Mouse (Mus musculus) MEL (cell line): ENCODE data around the gene Zfp654. TPM values are rescaled to one million over a fixed set of nuclear protein-coding genes. Genes with fewer than 3 reads are reported as not detected.

Source experiments
- DNase-seq: peaks from one replicate; pipeline ENCODE4 v3.0.0; 2011; ENCODE audit warnings: low read depth, low spot score
- H3K27ac ChIP-seq: 2 replicates; pipeline ENCODE4 v1.5.1; 2012; ENCODE audit warnings: low read depth, mild to moderate bottlenecking, control low read depth, low read length, moderate library complexity; ENCODE audit not compliant: control insufficient read depth
- H3K27me3 ChIP-seq, 2 experiments: fragments of 150-350 bp in 1 of 2; sonication (generic) in 1 of 2; 2 replicates each; pipeline ENCODE4 v1.6.1; 2012; ENCODE audit warnings: low read length in 2 of 2, mild to moderate bottlenecking in 2 of 2, improper control_type of control experiment in 1 of 2, moderate library complexity in 1 of 2; ENCODE audit not compliant: insufficient read depth in 2 of 2, control insufficient read depth in 1 of 2
- H3K36me3 ChIP-seq, 2 experiments: 2 replicates each; pipeline ENCODE4 v1.6.1; 2012 to 2014; ENCODE audit warnings: low read length in 2 of 2, improper control_type of control experiment in 1 of 2, inconsistent platforms in 1 of 2, mild to moderate bottlenecking in 1 of 2; ENCODE audit not compliant: insufficient read depth in 2 of 2, control insufficient read depth in 1 of 2
- H3K4me1 ChIP-seq, 2 experiments: fragments of 150-350 bp in 1 of 2; sonication (generic) in 1 of 2; 2 replicates each; pipeline ENCODE4 v1.6.1; 2012; ENCODE audit warnings: low read length in 2 of 2, improper control_type of control experiment in 1 of 2, mild to moderate bottlenecking in 1 of 2; ENCODE audit not compliant: insufficient read depth in 2 of 2, control insufficient read depth in 1 of 2
- H3K4me3 ChIP-seq, 2 experiments: fragments of 150-350 bp in 1 of 2; sonication (generic) in 1 of 2; 2 replicates each; pipeline ENCODE4 v1.5.1; 2012; ENCODE audit warnings: low read depth in 2 of 2, low read length in 2 of 2, mild to moderate bottlenecking in 2 of 2, moderate library complexity in 2 of 2, control low read depth in 1 of 2, improper control_type of control experiment in 1 of 2; ENCODE audit not compliant: control insufficient read depth in 1 of 2, insufficient read depth in 1 of 2
- H3K79me2 ChIP-seq: 2 replicates; pipeline ENCODE4 v1.6.1; 2012; ENCODE audit warnings: mild to moderate bottlenecking, low read length, moderate library complexity; ENCODE audit not compliant: control insufficient read depth, poor library complexity, insufficient read depth
- H3K9ac ChIP-seq: 2 replicates; pipeline ENCODE4 v1.6.1; 2012; ENCODE audit warnings: low read depth, mild to moderate bottlenecking, control low read depth, low read length, moderate library complexity; ENCODE audit not compliant: control insufficient read depth, poor library complexity, severe bottlenecking
- H3K9me3 ChIP-seq: fragments of 150-350 bp; sonication (generic); replicated peaks from 2 replicates; pipeline ENCODE4 v1.6.1; 2012; ENCODE audit warnings: mild to moderate bottlenecking, low read length, improper control_type of control experiment, moderate library complexity; ENCODE audit not compliant: insufficient read depth
- CHD1 ChIP-seq: IDR thresholded peaks from 2 replicates; pipeline ENCODE4 v1.6.1; 2012; ENCODE audit warnings: low read depth, mild to moderate bottlenecking, inconsistent platforms, low read length, improper control_type of control experiment
- CTCF ChIP-seq, 3 experiments: IDR thresholded peaks in 2 of 3; conservative IDR thresholded peaks in 1 of 3; 2 replicates each; pipeline ENCODE4 v1.5.1; 2011 to 2012; ENCODE audit warnings: low read length in 3 of 3, low read depth in 2 of 3, mild to moderate bottlenecking in 2 of 3, improper control_type of control experiment in 1 of 3, inconsistent platforms in 1 of 3, mixed read lengths in 1 of 3, moderate library complexity in 1 of 3; ENCODE audit not compliant: control insufficient read depth in 1 of 3, insufficient read depth in 1 of 3, poor library complexity in 1 of 3, severe bottlenecking in 1 of 3
- E2F4 ChIP-seq: IDR thresholded peaks from 2 replicates; pipeline ENCODE4 v1.6.1; 2011; ENCODE audit warnings: low read depth, low read length, improper control_type of control experiment, borderline replicate concordance
- ELF1 ChIP-seq: IDR thresholded peaks from 2 replicates; pipeline ENCODE4 v1.6.1; 2014; ENCODE audit warnings: low read depth, mild to moderate bottlenecking, inconsistent platforms, low read length, improper control_type of control experiment, moderate library complexity
- ETS1 ChIP-seq: IDR thresholded peaks from 2 replicates; pipeline ENCODE4 v1.6.1; 2012; ENCODE audit warnings: low read depth, mild to moderate bottlenecking, inconsistent platforms, low read length, improper control_type of control experiment, moderate library complexity
- GABPA ChIP-seq: IDR thresholded peaks from 2 replicates; pipeline ENCODE4 v1.6.1; 2012; ENCODE audit warnings: low read depth, mild to moderate bottlenecking, inconsistent platforms, low read length, improper control_type of control experiment, moderate library complexity
- GATA1 ChIP-seq: IDR thresholded peaks from 2 replicates; pipeline ENCODE4 v1.6.1; 2011; ENCODE audit warnings: low read depth, low read length, improper control_type of control experiment
- KAT2A ChIP-seq: conservative IDR thresholded peaks from 2 replicates; pipeline ENCODE4 v1.6.1; 2012; ENCODE audit warnings: low read depth, low read length, improper control_type of control experiment, inconsistent platforms
- MAFK ChIP-seq: IDR thresholded peaks from 2 replicates; pipeline ENCODE4 v1.6.1; 2011; ENCODE audit warnings: low read depth, mild to moderate bottlenecking, low read length, improper control_type of control experiment, borderline replicate concordance
- MAX ChIP-seq: IDR thresholded peaks from 2 replicates; pipeline ENCODE4 v1.6.1; 2011; ENCODE audit warnings: low read length, improper control_type of control experiment
- MEF2A ChIP-seq: IDR thresholded peaks from 2 replicates; pipeline ENCODE4 v1.6.1; 2014; ENCODE audit warnings: low read depth, mild to moderate bottlenecking, inconsistent platforms, low read length, improper control_type of control experiment; ENCODE audit not compliant: poor library complexity, insufficient replicate concordance, severe bottlenecking; ENCODE audit errors: extremely low read depth
- MYB ChIP-seq: IDR thresholded peaks from 2 replicates; pipeline ENCODE4 v1.6.1; 2011; ENCODE audit warnings: mild to moderate bottlenecking, low read depth, low read length, improper control_type of control experiment
- POLR2A ChIP-seq, 2 experiments: IDR thresholded peaks; 2 replicates each; pipeline ENCODE4 v1.6.1; 2011 to 2012; ENCODE audit warnings: low read length in 2 of 2, mild to moderate bottlenecking in 2 of 2, control low read depth in 1 of 2, improper control_type of control experiment in 1 of 2, low read depth in 1 of 2, moderate library complexity in 1 of 2; ENCODE audit not compliant: control insufficient read depth in 1 of 2, insufficient read depth in 1 of 2, poor library complexity in 1 of 2
- POLR2AphosphoS2 ChIP-seq: IDR thresholded peaks from 2 replicates; pipeline ENCODE4 v1.6.1; 2011; ENCODE audit warnings: low read length, improper control_type of control experiment
- POLR2AphosphoS5 ChIP-seq: IDR thresholded peaks from 2 replicates; pipeline ENCODE4 v1.6.1; 2012; ENCODE audit warnings: low read depth, borderline replicate concordance, mild to moderate bottlenecking, inconsistent platforms, low read length, moderate library complexity, mixed read lengths
- RAD21 ChIP-seq: IDR thresholded peaks from 2 replicates; pipeline ENCODE4 v1.6.1; 2011; ENCODE audit warnings: mild to moderate bottlenecking, low read depth, low read length, improper control_type of control experiment
- SMC3 ChIP-seq: IDR thresholded peaks from 2 replicates; pipeline ENCODE4 v1.6.1; 2011; ENCODE audit warnings: low read depth, low read length, improper control_type of control experiment
- TBP ChIP-seq: IDR thresholded peaks from 2 replicates; pipeline ENCODE4 v1.8.0; 2011; ENCODE audit warnings: low read depth, low read length, improper control_type of control experiment
- UBTF ChIP-seq: IDR thresholded peaks from 2 replicates; pipeline ENCODE4 v1.6.1; 2012; ENCODE audit warnings: low read depth, mild to moderate bottlenecking, inconsistent platforms, low read length, improper control_type of control experiment, moderate library complexity, borderline replicate concordance; ENCODE audit not compliant: insufficient read depth
- USF1 ChIP-seq: IDR thresholded peaks from 2 replicates; pipeline ENCODE4 v1.6.1; 2014; ENCODE audit warnings: low read depth, mild to moderate bottlenecking, inconsistent platforms, low read length, improper control_type of control experiment, moderate library complexity
- USF2 ChIP-seq, 2 experiments: IDR thresholded peaks; 2 replicates each; pipeline ENCODE4 v1.6.1; 2011 to 2012; ENCODE audit warnings: improper control_type of control experiment in 2 of 2, low read length in 2 of 2, borderline replicate concordance in 1 of 2, inconsistent platforms in 1 of 2, low read depth in 1 of 2, mild to moderate bottlenecking in 1 of 2; ENCODE audit not compliant: insufficient read depth in 1 of 2
- ZMIZ1 ChIP-seq: IDR thresholded peaks from 2 replicates; pipeline ENCODE4 v1.6.1; 2012; ENCODE audit warnings: low read depth, mild to moderate bottlenecking, inconsistent platforms, low read length, improper control_type of control experiment, moderate library complexity
- polyA plus RNA-seq, 2 experiments: library from polyadenylated mRNA; stranded (reverse) in 1 of 2; unstranded in 1 of 2; fragments of >175 nt in 1 of 2; fragments of >200 nt in 1 of 2; gene quantifications; 2 replicates each; pipeline versions ENCODE4 v1.2.1 to v1.2.4; 2012; ENCODE audit warnings: low replicate concordance in 2 of 2, low read depth in 1 of 2; ENCODE audit not compliant: insufficient read length in 2 of 2, insufficient read depth in 1 of 2, missing spikeins in 1 of 2
- total RNA-seq: library from RNA; depleted of rRNA; stranded (reverse); fragments of 300-350 nt; gene quantifications from 2 replicates; pipeline ENCODE4 v1.2.3, GENCODE M21; 2012

Zfp654 gene
- total and polyA plus RNA-seq, 3 experiments, result 5.0 to 61.6 (median 6.9) TPM

DNA sequence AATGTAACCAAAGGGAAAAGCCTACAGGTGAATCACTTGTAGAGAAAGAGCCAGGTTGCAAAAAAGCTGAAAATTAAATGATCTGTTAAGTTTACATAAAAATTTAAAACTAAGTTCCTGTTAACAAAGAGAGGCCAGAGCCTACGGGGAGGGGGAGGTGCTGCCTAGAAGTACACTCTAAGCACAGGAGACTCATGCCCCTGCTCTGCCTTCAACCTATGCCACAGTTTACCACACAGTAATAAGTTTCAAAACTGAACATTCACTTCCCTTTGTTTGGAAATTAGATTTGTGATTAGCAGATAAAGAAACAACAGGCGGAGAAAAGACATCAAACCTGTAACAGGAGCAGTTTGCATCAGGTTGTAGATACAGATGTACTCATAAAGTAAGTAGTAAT, 56.6 kb downstream of the Zfp654 start:
- no peak for DNase-seq
- H3K4me3 ChIP-seq, result no peak overlapping the region
- peaks cover 3 to 9% of the 10 kb centered on the region in 2 experiments; a peak in 3 of 4 replicates for H3K36me3 ChIP-seq
- H3K27me3 ChIP-seq, result no peaks in the 10 kb centered on the region
- TF ChIP-seq ETS1 (no peak), MAFK (no peak), SMC3 (no peak), POLR2AphosphoS5 (no peak), UBTF (no peak), POLR2A (IDR thresholded peaks at IDR 0.05; ENCODE audit: control insufficient read depth in 1 of 2, insufficient read depth in 1 of 2, low read depth in 1 of 2, low read length in 2 of 2, poor library complexity in 1 of 2) (no peak), ZMIZ1 (no peak), GATA1 (no peak), CTCF (IDR thresholded peaks at IDR 0.05 in 2 of 3, conservative IDR thresholded peaks at IDR 0.05 in 1 of 3; ENCODE audit: control insufficient read depth in 1 of 3, insufficient read depth in 1 of 3, low read depth in 2 of 3, low read length in 3 of 3, poor library complexity in 1 of 3, severe bottlenecking in 1 of 3) (no peak), MAX (no peak), CHD1 (no peak), MYB (no peak), GABPA (no peak), RAD21 (no peak), USF2 (IDR thresholded peaks at IDR 0.05; ENCODE audit: borderline replicate concordance in 1 of 2, insufficient read depth in 1 of 2, low read depth in 1 of 2, low read length in 2 of 2) (no peak), MEF2A (no peak), POLR2AphosphoS2 (no peak)
- TF ChIP-seq, all 39 proteins: peak for 0
- H3K79me2 ChIP-seq, result no peaks in the 10 kb centered on the region
- no peak overlapping the region for H3K27ac ChIP-seq
- H3K9ac ChIP-seq, result no peak overlapping the region
- no peaks in the 10 kb centered on the region for H3K9me3 ChIP-seq
- peaks cover 0 to 2% of the 10 kb centered on the region in 2 experiments; a peak in 1 of 4 replicates for H3K4me1 ChIP-seq

DNA sequence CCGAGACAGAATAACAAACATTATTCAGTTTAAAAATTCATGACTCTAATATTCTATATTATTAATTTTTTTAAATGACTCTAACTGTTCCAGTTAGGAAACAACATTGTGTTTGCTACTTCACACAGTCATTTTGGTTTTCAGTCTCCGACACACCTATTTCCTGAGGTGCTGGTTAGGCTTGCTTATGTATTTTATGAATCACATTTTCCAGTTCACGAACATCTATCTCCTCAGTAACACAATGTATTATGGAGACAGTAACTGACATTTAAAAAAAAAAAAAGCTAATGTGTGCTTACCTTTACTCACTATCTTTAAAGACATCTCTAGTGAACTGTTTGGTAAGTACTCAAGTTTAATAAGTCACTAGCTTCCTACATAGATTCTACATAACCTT, 61.7 kb downstream of the Zfp654 start:
- no peak for TF ChIP-seq POLR2AphosphoS5
- TF ChIP-seq MEF2A, result no peak
- TF ChIP-seq GABPA, result no peak
- TF ChIP-seq KAT2A, result no peak
- no peak for TF ChIP-seq TBP
- TF ChIP-seq RAD21, result no peak
- TF ChIP-seq USF1, result no peak
- no peak for TF ChIP-seq ELF1
- TF ChIP-seq E2F4, result no peak
- TF ChIP-seq ZMIZ1, result no peak
- TF ChIP-seq UBTF, result no peak
- TF ChIP-seq CTCF (IDR thresholded peaks at IDR 0.05 in 2 of 3, conservative IDR thresholded peaks at IDR 0.05 in 1 of 3; ENCODE audit: control insufficient read depth in 1 of 3, insufficient read depth in 1 of 3, low read depth in 2 of 3, low read length in 3 of 3, poor library complexity in 1 of 3, severe bottlenecking in 1 of 3), result no peak
- Histone ChIP-seq H3K9ac (no peak overlapping the region), H3K36me3 (peaks cover under 1 to 27% of the 10 kb centered on the region in 2 experiments; a peak in 3 of 4 replicates), H3K4me3 (no peak overlapping the region), H3K9me3 (no peaks in the 10 kb centered on the region), H3K4me1 (peaks cover 0 to under 1% of the 10 kb centered on the region in 2 experiments; a peak in 1 of 4 replicates), H3K27ac (no peak overlapping the region), H3K27me3 (no peaks in the 10 kb centered on the region), H3K79me2 (no peaks in the 10 kb centered on the region)
- no peak for DNase-seq
